Mouse (Mus musculus): ENCODE results near the gene Ahr. TPM values are rescaled to one million over a fixed set of nuclear protein-coding genes. Genes with fewer than 3 reads are reported as not detected.

Ahr gene
- polyA plus RNA-seq (2012; rRNA removed): 2.4 and 2.8 TPM in 2 replicates

DNA sequence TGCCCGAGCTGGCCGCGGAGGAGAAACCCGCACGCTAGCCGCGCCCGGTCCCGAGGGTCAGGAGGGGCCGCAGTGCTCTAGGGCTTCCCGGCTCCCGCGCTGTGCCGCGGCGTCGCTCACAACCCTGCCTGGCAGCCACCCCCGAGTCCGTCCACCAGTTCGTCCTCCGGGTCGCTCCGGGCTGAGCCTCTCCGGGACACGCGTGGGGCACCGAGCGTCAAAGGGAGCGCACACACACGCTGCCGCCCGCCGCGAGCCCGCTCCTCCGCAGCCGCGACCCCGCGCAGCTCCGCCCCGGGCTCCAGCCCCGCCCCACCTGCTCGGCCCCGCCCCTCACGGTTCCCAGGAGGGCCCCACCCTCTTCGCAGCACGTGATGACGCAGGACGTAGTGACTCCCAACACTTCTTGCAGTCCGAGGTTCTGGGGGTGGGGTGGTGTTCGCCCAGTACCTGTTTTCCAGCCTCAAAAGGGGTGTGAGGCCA lies at the start of gene Ahr:
Ahr (minus strand) TSS at position 285 of the 483 bp plus-strand sequence.
- Histone ChIP-seq H3K27me3 (ENCODE audit: control insufficient read depth, insufficient read depth, low read length) (no peaks in the 10 kb centered on the region), H3K4me1 (ENCODE audit: control insufficient read depth, insufficient read depth, low read length) (no peaks in the 10 kb centered on the region), H3K27ac (ENCODE audit: insufficient read depth, low read length) (peak within 1 kb of the TSS; percentile 35), H3K4me3 (replicated peaks; ENCODE audit: insufficient read depth, low read depth, low read length) (peak within 1 kb of the TSS; percentile 76)
- DNase-seq: peak; percentile 87 to 88
- under 1% methylated on average over 51 of the region's 52 CpGs for WGBS
- TF ChIP-seq POLR2A (IDR thresholded peaks at IDR 0.05; ENCODE audit: borderline replicate concordance, insufficient read depth, low read length) (peak; percentile 48; the same call in 1 of the 2 replicates), CTCF (IDR thresholded peaks at IDR 0.05; ENCODE audit: borderline replicate concordance, insufficient read depth, low read depth, low read length) (no peak)

DNA sequence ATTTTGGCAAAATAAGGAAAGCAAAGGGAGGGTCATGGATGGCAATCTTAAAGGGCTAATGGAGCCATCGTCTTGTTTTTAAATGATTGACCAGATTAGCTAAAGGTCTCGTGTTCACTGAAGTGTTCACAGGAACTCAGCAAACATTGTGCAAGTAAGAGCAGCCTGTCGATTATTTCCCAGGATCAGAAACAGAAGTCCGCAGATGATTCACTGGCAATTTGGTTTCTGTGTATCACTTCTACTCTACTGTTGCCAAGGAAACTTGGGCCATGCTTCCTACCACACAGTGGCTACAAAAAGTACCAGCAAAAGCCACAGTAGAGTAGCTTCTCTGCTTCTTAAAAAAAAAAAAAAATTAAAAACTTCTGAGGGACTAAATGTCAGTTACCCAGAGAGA lies 44.0 kb upstream of the Ahr start:
- no peaks in the 10 kb centered on the region for H3K27me3 ChIP-seq (ENCODE audit: control insufficient read depth, insufficient read depth, low read length)
- no peak overlapping the region for H3K4me3 ChIP-seq (replicated peaks; ENCODE audit: insufficient read depth, low read depth, low read length)
- H3K4me1 ChIP-seq (ENCODE audit: control insufficient read depth, insufficient read depth, low read length): no peaks in the 10 kb centered on the region
- no peak for DNase-seq
- 73% methylated on average over 4 of the region's 4 CpGs for WGBS
- H3K27ac ChIP-seq (ENCODE audit: insufficient read depth, low read length): no peak overlapping the region
- TF ChIP-seq POLR2A (IDR thresholded peaks at IDR 0.05; ENCODE audit: borderline replicate concordance, insufficient read depth, low read length): no peak
- no peak for TF ChIP-seq CTCF (IDR thresholded peaks at IDR 0.05; ENCODE audit: borderline replicate concordance, insufficient read depth, low read depth, low read length)

- no peaks in the 10 kb centered on the region for H3K27me3 ChIP-seq (ENCODE audit: control insufficient read depth, insufficient read depth, low read length)
- no peaks in the 10 kb centered on the region for H3K4me1 ChIP-seq (ENCODE audit: control insufficient read depth, insufficient read depth, low read length)
- WGBS: 90% methylated on average over 4 of the region's 4 CpGs
- no peak overlapping the region for H3K27ac ChIP-seq (ENCODE audit: insufficient read depth, low read length)
- H3K4me3 ChIP-seq (replicated peaks; ENCODE audit: insufficient read depth, low read depth, low read length): no peak overlapping the region
- DNase-seq: no peak
- no peak for TF ChIP-seq POLR2A (IDR thresholded peaks at IDR 0.05; ENCODE audit: borderline replicate concordance, insufficient read depth, low read length)
- no peak for TF ChIP-seq CTCF (IDR thresholded peaks at IDR 0.05; ENCODE audit: borderline replicate concordance, insufficient read depth, low read depth, low read length)
Observed at GRCm38 (mm10) chr12:35576107-35576506, 41.3 kb upstream of the Ahr start.

GRCm38 (mm10) chr12:35573713-35574112 lies 38.9 kb upstream of the Ahr start:
- Histone ChIP-seq H3K27ac (ENCODE audit: insufficient read depth, low read length) (no peak overlapping the region), H3K27me3 (ENCODE audit: control insufficient read depth, insufficient read depth, low read length) (no peaks in the 10 kb centered on the region), H3K4me1 (ENCODE audit: control insufficient read depth, insufficient read depth, low read length) (no peaks in the 10 kb centered on the region), H3K4me3 (replicated peaks; ENCODE audit: insufficient read depth, low read depth, low read length) (no peak overlapping the region)
- no peak for DNase-seq
- WGBS: 88% methylated on average over 2 of the region's 2 CpGs
- TF ChIP-seq POLR2A (IDR thresholded peaks at IDR 0.05; ENCODE audit: borderline replicate concordance, insufficient read depth, low read length) (no peak), CTCF (IDR thresholded peaks at IDR 0.05; ENCODE audit: borderline replicate concordance, insufficient read depth, low read depth, low read length) (no peak)

GRCm38 (mm10) chr12:35562826-35563225 lies 28.0 kb upstream of the Ahr start:
- TF ChIP-seq POLR2A (IDR thresholded peaks at IDR 0.05; ENCODE audit: borderline replicate concordance, insufficient read depth, low read length) (no peak), CTCF (IDR thresholded peaks at IDR 0.05; ENCODE audit: borderline replicate concordance, insufficient read depth, low read depth, low read length) (no peak)
- no peak overlapping the region for H3K4me3 ChIP-seq (replicated peaks; ENCODE audit: insufficient read depth, low read depth, low read length)
- no peaks in the 10 kb centered on the region for H3K27me3 ChIP-seq (ENCODE audit: control insufficient read depth, insufficient read depth, low read length)
- no peak overlapping the region for H3K27ac ChIP-seq (ENCODE audit: insufficient read depth, low read length)
- no peak for DNase-seq
- 87% methylated on average over 3 of the region's 3 CpGs for WGBS
- no peaks in the 10 kb centered on the region for H3K4me1 ChIP-seq (ENCODE audit: control insufficient read depth, insufficient read depth, low read length)

- WGBS: 80% methylated on average over 2 of the region's 2 CpGs
- DNase-seq: no peak
- Histone ChIP-seq H3K27ac (ENCODE audit: insufficient read depth, low read length) (no peak overlapping the region), H3K4me3 (replicated peaks; ENCODE audit: insufficient read depth, low read depth, low read length) (no peak overlapping the region), H3K27me3 (ENCODE audit: control insufficient read depth, insufficient read depth, low read length) (no peaks in the 10 kb centered on the region), H3K4me1 (ENCODE audit: control insufficient read depth, insufficient read depth, low read length) (no peaks in the 10 kb centered on the region)
- TF ChIP-seq POLR2A (IDR thresholded peaks at IDR 0.05; ENCODE audit: borderline replicate concordance, insufficient read depth, low read length): no peak
- TF ChIP-seq CTCF (IDR thresholded peaks at IDR 0.05; ENCODE audit: borderline replicate concordance, insufficient read depth, low read depth, low read length): no peak
Observed at GRCm38 (mm10) chr12:35558868-35559267, 24.0 kb upstream of the Ahr start.

DNA sequence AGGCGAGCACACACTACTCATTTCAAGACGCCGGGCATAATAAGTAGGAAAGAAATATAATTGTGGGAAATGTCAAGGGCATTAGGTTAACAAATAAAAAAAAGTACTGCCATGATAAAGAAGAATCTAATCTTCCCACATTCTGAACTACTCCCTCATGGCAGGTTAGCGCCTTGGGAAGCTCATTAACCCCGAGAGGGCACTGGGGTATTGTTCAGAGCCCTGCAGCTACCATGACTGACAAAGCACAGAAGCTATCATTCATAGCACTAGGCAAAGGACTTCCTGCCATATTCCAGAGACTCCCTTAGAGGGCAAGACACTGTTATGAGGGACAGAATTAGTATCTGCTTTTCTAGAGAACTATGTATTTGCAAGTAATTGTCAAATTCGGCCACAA lies 21.1 kb upstream of the Ahr start:
- no peak overlapping the region for H3K27ac ChIP-seq (ENCODE audit: insufficient read depth, low read length)
- no peak for TF ChIP-seq POLR2A (IDR thresholded peaks at IDR 0.05; ENCODE audit: borderline replicate concordance, insufficient read depth, low read length)
- TF ChIP-seq CTCF (IDR thresholded peaks at IDR 0.05; ENCODE audit: borderline replicate concordance, insufficient read depth, low read depth, low read length): no peak
- no peaks in the 10 kb centered on the region for H3K27me3 ChIP-seq (ENCODE audit: control insufficient read depth, insufficient read depth, low read length)
- no peaks in the 10 kb centered on the region for H3K4me1 ChIP-seq (ENCODE audit: control insufficient read depth, insufficient read depth, low read length)
- no peak for DNase-seq
- 82% methylated on average over 6 of the region's 6 CpGs for WGBS
- no peak overlapping the region for H3K4me3 ChIP-seq (replicated peaks; ENCODE audit: insufficient read depth, low read depth, low read length)

- H3K4me3 ChIP-seq (replicated peaks; ENCODE audit: insufficient read depth, low read depth, low read length): no peak overlapping the region
- H3K27ac ChIP-seq (ENCODE audit: insufficient read depth, low read length): no peak overlapping the region
- DNase-seq: no peak
- no peak for TF ChIP-seq CTCF (IDR thresholded peaks at IDR 0.05; ENCODE audit: borderline replicate concordance, insufficient read depth, low read depth, low read length)
- no peak for TF ChIP-seq POLR2A (IDR thresholded peaks at IDR 0.05; ENCODE audit: borderline replicate concordance, insufficient read depth, low read length)
- no peaks in the 10 kb centered on the region for H3K27me3 ChIP-seq (ENCODE audit: control insufficient read depth, insufficient read depth, low read length)
- no peaks in the 10 kb centered on the region for H3K4me1 ChIP-seq (ENCODE audit: control insufficient read depth, insufficient read depth, low read length)
- WGBS: 88% methylated on average over 4 of the region's 4 CpGs
Observed at GRCm38 (mm10) chr12:35554309-35554708, 19.5 kb upstream of the Ahr start.
